Mouse (Mus musculus): ENCODE measurements around the gene Gm3625. TPM values are rescaled to one million over a fixed set of nuclear protein-coding genes. Genes with fewer than 3 reads are reported as not detected.
"Not testable (repeated sequence)": the region's sequence is repeated elsewhere in the genome, so short reads cannot be mapped to it uniquely, and the experiment has no call there.

Gene Gm3625
- polyA plus RNA-seq, 1 experiment from 2014 or later = not detected

DNA sequence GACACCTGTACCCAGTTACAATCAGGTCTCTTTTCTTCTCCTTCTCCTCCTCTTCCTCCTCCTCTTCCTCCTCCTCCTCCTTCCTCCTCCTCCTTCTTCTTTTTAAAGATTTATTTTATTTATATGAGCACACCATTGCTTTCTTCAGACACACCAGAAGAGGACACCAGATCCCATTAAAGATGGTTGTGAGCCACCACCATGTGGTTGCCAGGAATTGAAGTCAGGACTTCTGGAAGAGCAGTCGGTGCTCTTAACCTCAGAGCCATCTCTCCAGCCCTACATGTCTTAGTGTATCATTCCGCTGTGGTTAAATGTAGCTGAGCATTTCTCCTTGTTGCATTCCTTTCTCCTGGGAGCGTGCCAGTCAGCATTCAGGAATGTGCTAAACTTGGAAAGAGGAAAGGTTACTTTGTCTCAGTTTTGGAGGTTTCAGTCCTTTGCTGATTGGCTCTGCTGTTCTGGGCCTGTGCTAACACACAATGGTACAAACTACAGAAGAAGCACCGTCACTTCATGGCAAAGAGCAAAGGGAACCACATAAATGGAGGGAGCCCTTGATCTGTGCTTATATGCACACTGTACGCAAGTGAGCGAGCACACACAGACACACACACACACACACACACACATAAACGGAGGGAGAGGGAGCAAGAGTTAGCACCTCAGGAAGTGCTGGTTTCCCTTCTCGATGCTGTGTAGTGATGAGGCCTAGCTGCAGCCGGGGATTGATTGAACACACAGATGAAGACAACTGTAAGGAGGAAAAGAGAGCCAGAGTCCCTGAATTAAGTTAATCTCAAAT, 34.0 kb downstream of the Gm3625 start:
- peak; percentile 78 for ATAC-seq (ENCODE audit: insufficient read depth, low FRiP score)

DNA sequence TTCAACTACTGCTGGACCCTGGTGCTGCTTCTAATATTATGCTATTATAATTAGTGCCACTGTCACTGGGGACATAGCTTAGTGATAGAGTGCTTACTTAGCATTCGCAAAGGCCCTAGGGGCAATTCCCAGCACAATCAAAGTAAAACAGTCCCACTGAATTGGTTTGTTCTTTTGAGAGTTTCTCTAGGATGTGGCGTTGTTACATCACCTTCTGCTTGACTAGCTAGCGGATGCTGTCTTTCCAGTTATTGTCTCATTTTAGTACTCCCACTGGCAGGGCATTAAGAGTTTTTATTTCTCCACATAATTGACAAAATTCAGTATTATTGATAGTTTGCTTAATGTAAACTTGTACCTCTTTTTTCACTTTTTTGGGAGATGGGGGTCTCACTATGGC, 34.7 kb downstream of the Gm3625 start:
- no peaks in the 10 kb centered on the region for H3K9me3 ChIP-seq (replicated peaks; ENCODE audit: control insufficient read depth, low read length)

More for the DNA sequence above, 34.0 kb downstream of the Gm3625 start:
- Histone ChIP-seq H3K4me2 (ENCODE audit: low read depth, low read length) (no peak overlapping the region), H3K9ac (ENCODE audit: low read length) (no peak overlapping the region), H3K4me3 (replicated peaks; ENCODE audit: low read length) (no peak overlapping the region), H3K9me3 (replicated peaks; ENCODE audit: control insufficient read depth, low read length) (no peaks in the 10 kb centered on the region), H3K4me1 (ENCODE audit: control insufficient read depth, insufficient read depth, low read length) (no peaks in the 10 kb centered on the region), H3K36me3 (ENCODE audit: control insufficient read depth, insufficient read depth, low read length) (no peaks in the 10 kb centered on the region), H3K27ac (ENCODE audit: low read length) (no peak overlapping the region), H3K27me3 (ENCODE audit: control insufficient read depth, insufficient read depth, low read length) (no peaks in the 10 kb centered on the region)
- WGBS = 57% methylated on average over 9 of the region's 9 CpGs

DNA sequence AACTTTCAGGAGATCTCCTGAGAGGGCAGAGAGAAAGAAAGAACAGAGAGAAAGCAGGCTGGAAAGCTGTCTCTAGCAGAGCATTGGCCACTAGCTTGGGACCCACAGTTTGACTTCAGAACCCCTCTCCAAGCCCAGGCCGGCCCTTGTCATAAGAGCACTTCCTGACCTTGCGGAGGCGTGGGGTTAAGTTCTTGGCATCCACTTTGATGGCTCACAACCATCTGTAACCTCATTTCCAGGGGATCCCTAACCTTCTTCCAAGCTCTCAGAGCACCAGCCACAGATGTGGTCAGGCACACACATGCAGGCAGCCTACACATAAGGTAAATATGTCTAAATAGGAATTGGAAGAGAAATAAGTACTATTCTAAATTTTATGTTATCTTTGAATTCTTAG, 35.3 kb downstream of the Gm3625 start:
- Histone ChIP-seq H3K4me2 (ENCODE audit: low read depth, low read length) (no peak overlapping the region), H3K27me3 (ENCODE audit: control insufficient read depth, insufficient read depth, low read length) (no peaks in the 10 kb centered on the region), H3K9ac (ENCODE audit: low read length) (no peak overlapping the region), H3K36me3 (ENCODE audit: control insufficient read depth, insufficient read depth, low read length) (no peaks in the 10 kb centered on the region), H3K4me1 (ENCODE audit: control insufficient read depth, insufficient read depth, low read length) (no peaks in the 10 kb centered on the region), H3K9me3 (replicated peaks; ENCODE audit: control insufficient read depth, low read length) (no peaks in the 10 kb centered on the region), H3K27ac (ENCODE audit: low read length) (no peak overlapping the region), H3K4me3 (replicated peaks; ENCODE audit: low read length) (no peak overlapping the region)
- WGBS = 76% methylated on average over 3 of the region's 3 CpGs
- no peak for ATAC-seq (ENCODE audit: insufficient read depth, low FRiP score)

More for the DNA sequence above, 34.7 kb downstream of the Gm3625 start:
- H3K9ac ChIP-seq (ENCODE audit: low read length) = no peak overlapping the region
- H3K4me1 ChIP-seq (ENCODE audit: control insufficient read depth, insufficient read depth, low read length) = no peaks in the 10 kb centered on the region
- WGBS = 97% methylated on average over 3 of the region's 3 CpGs
- H3K4me3 ChIP-seq (replicated peaks; ENCODE audit: low read length) = no peak overlapping the region
- no peak for ATAC-seq (ENCODE audit: insufficient read depth, low FRiP score)
- H3K36me3 ChIP-seq (ENCODE audit: control insufficient read depth, insufficient read depth, low read length) = no peaks in the 10 kb centered on the region
- H3K27ac ChIP-seq (ENCODE audit: low read length) = no peak overlapping the region
- H3K27me3 ChIP-seq (ENCODE audit: control insufficient read depth, insufficient read depth, low read length) = no peaks in the 10 kb centered on the region
- no peak overlapping the region for H3K4me2 ChIP-seq (ENCODE audit: low read depth, low read length)

DNA sequence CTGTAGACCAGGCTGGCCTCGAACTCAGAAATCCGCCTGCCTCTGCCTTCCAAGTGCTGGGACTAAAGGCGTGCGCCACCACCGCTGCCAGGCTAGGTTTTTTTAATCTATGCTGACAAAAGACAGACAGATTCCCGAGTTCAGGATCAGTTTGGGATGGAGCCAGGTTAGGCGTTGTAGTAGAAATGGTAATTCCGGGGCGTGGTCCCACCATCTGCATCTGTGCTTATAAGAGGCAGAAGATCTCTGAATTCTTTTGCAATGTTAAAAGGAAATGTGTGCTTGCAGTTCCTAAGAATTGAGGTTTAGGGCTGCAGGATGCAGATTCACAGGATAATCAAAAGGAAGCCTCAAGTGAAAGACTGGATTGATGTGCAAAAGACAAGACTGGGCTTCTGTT, 35.8 kb downstream of the Gm3625 start:
- H3K4me1 ChIP-seq (ENCODE audit: control insufficient read depth, insufficient read depth, low read length) = no peaks in the 10 kb centered on the region; the same call in 1 of the 2 replicates
- H3K27me3 ChIP-seq (ENCODE audit: control insufficient read depth, insufficient read depth, low read length) = no peaks in the 10 kb centered on the region
- WGBS = 82% methylated on average over 9 of the region's 9 CpGs

DNA sequence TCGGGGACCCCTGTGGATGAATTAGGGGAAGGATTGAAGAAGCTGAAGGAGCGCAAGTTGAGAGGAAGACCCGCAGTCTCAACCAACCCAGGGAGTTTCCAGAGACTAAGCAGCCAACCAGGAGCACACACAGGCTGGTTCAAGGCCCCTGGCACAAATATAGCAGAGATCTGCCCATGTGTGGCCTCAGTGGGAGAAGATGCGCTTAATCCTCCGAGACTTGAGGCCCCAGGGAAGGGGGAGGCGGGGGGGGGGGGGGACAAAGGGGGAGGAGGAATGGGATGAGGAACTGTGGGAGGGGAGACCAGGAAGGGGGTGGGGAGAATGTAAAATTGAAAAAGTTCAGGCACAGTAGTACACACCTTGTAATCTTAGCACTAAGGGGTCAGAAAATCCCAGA, 37.3 kb downstream of the Gm3625 start:
- Histone ChIP-seq H3K27me3 (ENCODE audit: control insufficient read depth, insufficient read depth, low read length) (no peaks in the 10 kb centered on the region), H3K9ac (ENCODE audit: low read length) (no peak overlapping the region), H3K36me3 (ENCODE audit: control insufficient read depth, insufficient read depth, low read length) (no peaks in the 10 kb centered on the region), H3K4me3 (replicated peaks; ENCODE audit: low read length) (no peak overlapping the region), H3K4me2 (ENCODE audit: low read depth, low read length) (no peak overlapping the region), H3K9me3 (replicated peaks; ENCODE audit: control insufficient read depth, low read length) (no peaks in the 10 kb centered on the region), H3K27ac (ENCODE audit: low read length) (no peak overlapping the region), H3K4me1 (ENCODE audit: control insufficient read depth, insufficient read depth, low read length) (no peaks in the 10 kb centered on the region; the same call in 1 of the 2 replicates)
- WGBS = 74% methylated on average over 5 of the region's 6 CpGs
- ATAC-seq (ENCODE audit: insufficient read depth, low FRiP score) = no peak

More for the DNA sequence above, 35.8 kb downstream of the Gm3625 start:
- H3K4me3 ChIP-seq (replicated peaks; ENCODE audit: low read length) = no peak overlapping the region
- no peak overlapping the region for H3K9ac ChIP-seq (ENCODE audit: low read length)
- no peak overlapping the region for H3K4me2 ChIP-seq (ENCODE audit: low read depth, low read length)
- no peak overlapping the region for H3K27ac ChIP-seq (ENCODE audit: low read length)
- no peaks in the 10 kb centered on the region for H3K9me3 ChIP-seq (replicated peaks; ENCODE audit: control insufficient read depth, low read length)
- no peaks in the 10 kb centered on the region for H3K36me3 ChIP-seq (ENCODE audit: control insufficient read depth, insufficient read depth, low read length)
- no peak for ATAC-seq (ENCODE audit: insufficient read depth, low FRiP score)

- H3K36me3 ChIP-seq (ENCODE audit: control insufficient read depth, insufficient read depth, low read length) = not testable (repeated sequence)
Measured at GRCm38 (mm10) chr12:4553704-4554103, 39.0 kb downstream of the Gm3625 start.

GRCm38 (mm10) chr12:4548053-4549013, 44.4 kb downstream of the Gm3625 start:
- peak overlapping the region; percentile 30 for H3K4me3 ChIP-seq (replicated peaks; ENCODE audit: low read length)
- WGBS = 15% methylated on average over 18 of the region's 18 CpGs

More at GRCm38 (mm10) chr12:4553704-4554103, 39.0 kb downstream of the Gm3625 start:
- ATAC-seq (ENCODE audit: insufficient read depth, low FRiP score); H3K27ac ChIP-seq (ENCODE audit: low read length); H3K9ac ChIP-seq (ENCODE audit: low read length); H3K9me3 ChIP-seq (replicated peaks; ENCODE audit: control insufficient read depth, low read length); H3K4me3 ChIP-seq (replicated peaks; ENCODE audit: low read length); H3K4me2 ChIP-seq (ENCODE audit: low read depth, low read length); H3K4me1 ChIP-seq (ENCODE audit: control insufficient read depth, insufficient read depth, low read length); H3K27me3 ChIP-seq (ENCODE audit: control insufficient read depth, insufficient read depth, low read length): not testable (repeated sequence)
- 60% methylated on average over 3 of the region's 3 CpGs for WGBS

GRCm38 (mm10) chr12:4547557-4547956, 45.2 kb downstream of the Gm3625 start:
- Histone ChIP-seq H3K9ac (ENCODE audit: low read length) (no peak overlapping the region), H3K27me3 (ENCODE audit: control insufficient read depth, insufficient read depth, low read length) (no peaks in the 10 kb centered on the region), H3K4me3 (replicated peaks; ENCODE audit: low read length) (no peak overlapping the region), H3K4me1 (ENCODE audit: control insufficient read depth, insufficient read depth, low read length) (no peaks in the 10 kb centered on the region; the same call in 1 of the 2 replicates), H3K4me2 (ENCODE audit: low read depth, low read length) (no peak overlapping the region), H3K27ac (ENCODE audit: low read length) (no peak overlapping the region), H3K36me3 (ENCODE audit: control insufficient read depth, insufficient read depth, low read length) (no peaks in the 10 kb centered on the region), H3K9me3 (replicated peaks; ENCODE audit: control insufficient read depth, low read length) (no peaks in the 10 kb centered on the region)
- ATAC-seq (ENCODE audit: insufficient read depth, low FRiP score) = no peak
- 66% methylated on average over 14 of the region's 14 CpGs for WGBS

More at GRCm38 (mm10) chr12:4548053-4549013, 44.4 kb downstream of the Gm3625 start:
- H3K36me3 ChIP-seq (ENCODE audit: control insufficient read depth, insufficient read depth, low read length) = no peaks in the 10 kb centered on the region
- ATAC-seq (ENCODE audit: insufficient read depth, low FRiP score) = 0 out of 2 replicates have a peak, but pooled peaks have one; percentile 40
- H3K27ac ChIP-seq (ENCODE audit: low read length) = no peak overlapping the region
- no peaks in the 10 kb centered on the region; the same call in 1 of the 2 replicates for H3K4me1 ChIP-seq (ENCODE audit: control insufficient read depth, insufficient read depth, low read length)
- H3K4me2 ChIP-seq (ENCODE audit: low read depth, low read length) = peak overlapping the region; percentile 51; the same call in 1 of the 2 replicates
- H3K9ac ChIP-seq (ENCODE audit: low read length) = peak overlapping the region; percentile 42; the same call in 1 of the 2 replicates
- H3K27me3 ChIP-seq (ENCODE audit: control insufficient read depth, insufficient read depth, low read length) = no peaks in the 10 kb centered on the region
- no peaks in the 10 kb centered on the region for H3K9me3 ChIP-seq (replicated peaks; ENCODE audit: control insufficient read depth, low read length)

Data from stomach, embryonic 16.5 days (tissue).